ENCODE assay signal across 18 mouse cellular contexts in genomic region chr6:49867571-49867970, GRCm38 (mm10). TPM values are rescaled to one million over a fixed set of nuclear protein-coding genes. Genes with fewer than 3 reads are reported as not detected.
"Had no signal": no experiment of that assay in that cellular context is flagged by ENCODE, and none has a peak within 500 bp of the region (broad histone marks: within the 10 kb centered on the region; RNA-seq: fewer than 3 reads in every experiment).

No protein-coding gene starts in this region.

- H3K4me3 ChIP-seq: lung, embryonic 15.5 days; megakaryocyte, embryonic 14.5 days; midbrain, embryonic 13.5 days; midbrain, embryonic 15.5 days; neural tube, embryonic 12.5 days; stomach, embryonic 15.5 days had no signal

- H3K9me3 ChIP-seq: lung, embryonic 15.5 days; megakaryocyte, embryonic 14.5 days; midbrain, embryonic 13.5 days; midbrain, embryonic 15.5 days; neural tube, embryonic 12.5 days; stomach, embryonic 15.5 days had no signal

- DNase-seq: lung, adult 2 months; lung, postnatal 14 days; lung, postnatal 36 days; right cerebral cortex, postnatal 14 days; thymus, adult 2 months; thymus, postnatal 25 days; thymus, postnatal 4 days had no signal

- H3K36me3 ChIP-seq: lung, embryonic 15.5 days; midbrain, embryonic 13.5 days; midbrain, embryonic 15.5 days; neural tube, embryonic 12.5 days; stomach, embryonic 15.5 days had no signal

- ATAC-seq: lung, postnatal 0 days; midbrain, embryonic 13.5 days; midbrain, embryonic 15.5 days had no signal

- H3K27me3 ChIP-seq: lung, embryonic 15.5 days; midbrain, embryonic 13.5 days; midbrain, embryonic 15.5 days; neural tube, embryonic 12.5 days; stomach, embryonic 15.5 days had no signal

- H3K4me2 ChIP-seq: lung, embryonic 15.5 days; midbrain, embryonic 11.5 days; midbrain, embryonic 13.5 days; midbrain, embryonic 15.5 days; neural tube, embryonic 12.5 days; stomach, embryonic 15.5 days had no signal

- H3K4me1 ChIP-seq: lung, embryonic 15.5 days; midbrain, embryonic 13.5 days; midbrain, embryonic 15.5 days; neural tube, embryonic 12.5 days; stomach, embryonic 15.5 days had no signal

- H3K9ac ChIP-seq: lung, embryonic 15.5 days; midbrain, embryonic 13.5 days; midbrain, embryonic 15.5 days; neural tube, embryonic 12.5 days; stomach, embryonic 15.5 days had no signal

- H3K27ac ChIP-seq: lung, embryonic 15.5 days; macrophage; midbrain, embryonic 13.5 days; midbrain, embryonic 15.5 days; neural tube, embryonic 12.5 days; stomach, embryonic 15.5 days; stomach, postnatal 0 days had no signal

RNA-seq across cellular contexts. Expression of gene Npy, which starts 45.1 kb away (rescaled TPM):
- polyA plus RNA-seq: lung, postnatal 0 days; testis, adult 2 months had no signal
